Mouse (Mus musculus) midbrain, embryonic 15.5 days (tissue): ENCODE measurements around the gene Mtap. TPM values are rescaled to one million over a fixed set of nuclear protein-coding genes. Genes with fewer than 3 reads are reported as not detected.

Experiments
- ATAC-seq: fragments of 200-750 bp; cut with Nextera tagmentation; replicated peaks from 2 replicates; pipeline ENCODE4 v1.8.0; 2017; ENCODE audit warnings: moderate TSS enrichment
- H3K27ac ChIP-seq: fragments of 300-500 bp; sonication (generic); 2 replicates; pipeline ENCODE4 v1.5.1; 2015; ENCODE audit warnings: mild to moderate bottlenecking, inconsistent platforms
- H3K27me3 ChIP-seq: fragments of 300-500 bp; sonication (generic); replicated peaks from 2 replicates; pipeline ENCODE4 v1.6.1; 2015; ENCODE audit warnings: inconsistent platforms
- H3K36me3 ChIP-seq: fragments of 300-500 bp; sonication (generic); replicated peaks from 2 replicates; pipeline ENCODE4 v1.6.1; 2015; ENCODE audit warnings: inconsistent platforms
- H3K4me1 ChIP-seq: fragments of 300-500 bp; sonication (generic); 2 replicates; pipeline ENCODE4 v1.6.1; 2015; ENCODE audit warnings: inconsistent platforms
- H3K4me2 ChIP-seq: fragments of 300-500 bp; sonication (generic); 2 replicates; pipeline ENCODE4 v1.6.1; 2015; ENCODE audit warnings: inconsistent platforms, mild to moderate bottlenecking, moderate library complexity
- H3K4me3 ChIP-seq: fragments of 300-500 bp; sonication (generic); 2 replicates; pipeline ENCODE4 v1.5.1; 2015; ENCODE audit warnings: mild to moderate bottlenecking, inconsistent platforms
- H3K9ac ChIP-seq: fragments of 300-500 bp; sonication (generic); 2 replicates; pipeline ENCODE4 v1.6.1; 2015; ENCODE audit warnings: mild to moderate bottlenecking, inconsistent platforms
- H3K9me3 ChIP-seq: fragments of 300-500 bp; sonication (generic); 2 replicates; pipeline ENCODE4 v1.6.1; 2016; ENCODE audit warnings: inconsistent platforms
- WGBS: fragments of 180-500 bp; shearing (Covaris S2); methylation state at CpG from one replicate; pipeline ENCODE4 v1.1.7; 2015; ENCODE audit warnings: mixed read lengths; 5-methylcytosine and 5-hydroxymethylcytosine counted together
- polyA plus RNA-seq: library from polyadenylated mRNA; unstranded; fragments of >200 nt; fragmentation: Nextera tagmentation; extraction: Ambion mirVana; gene quantifications from 2 replicates; pipeline ENCODE4 v1.2.1, GENCODE M21; 2015

Mtap gene
- polyA plus RNA-seq, 1 experiment from 2014 or later, result 18.3 TPM

DNA sequence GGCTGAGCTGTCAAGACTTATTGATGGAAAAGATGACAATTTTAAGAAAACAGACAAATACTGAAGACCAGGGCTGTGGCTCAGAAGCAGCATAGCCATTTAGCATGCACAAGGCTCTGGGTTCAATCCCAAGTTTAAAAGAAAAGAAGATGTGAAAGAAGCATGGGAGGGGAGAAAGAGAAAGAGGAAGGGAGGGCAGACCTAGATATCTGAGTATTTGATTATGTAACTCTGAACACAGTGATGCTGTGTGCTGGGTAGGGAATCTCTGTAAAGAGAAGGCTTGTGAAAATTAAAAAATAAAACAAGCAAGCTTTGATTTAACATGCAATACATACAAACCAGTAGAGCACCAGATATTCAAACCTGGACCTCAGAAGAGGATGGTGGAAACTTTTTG lies 17.0 kb upstream of the Mtap start:
- Histone ChIP-seq H3K4me2 (no peak overlapping the region), H3K36me3 (no peaks in the 10 kb centered on the region), H3K27me3 (no peaks in the 10 kb centered on the region), H3K4me1 (no peaks in the 10 kb centered on the region), H3K4me3 (no peak overlapping the region), H3K27ac (no peak overlapping the region), H3K9ac (no peak overlapping the region), H3K9me3 (no peaks in the 10 kb centered on the region)
- no peak for ATAC-seq

DNA sequence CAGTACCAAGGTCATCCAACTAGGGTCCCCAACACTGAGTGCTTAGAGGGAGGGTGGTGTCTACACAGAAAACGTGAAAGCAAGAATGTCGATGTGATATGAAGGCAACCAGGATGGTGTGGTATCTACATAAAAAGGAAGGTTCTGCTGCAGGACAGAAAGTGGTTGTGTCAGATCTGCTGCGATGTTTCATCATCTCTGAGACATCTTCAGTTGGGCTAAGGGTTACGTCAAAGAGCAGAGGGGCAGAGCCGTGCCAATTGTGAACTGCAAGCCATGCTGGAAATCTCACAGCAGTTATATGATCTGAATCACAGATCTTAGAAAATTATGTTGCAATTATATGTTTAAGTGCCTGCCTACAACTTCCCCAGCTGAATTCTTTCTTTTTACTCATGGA lies 16.6 kb upstream of the Mtap start:
- no peak for ATAC-seq
- H3K4me3 ChIP-seq, result no peak overlapping the region
- no peaks in the 10 kb centered on the region for H3K27me3 ChIP-seq
- H3K36me3 ChIP-seq, result no peaks in the 10 kb centered on the region
- no peaks in the 10 kb centered on the region for H3K4me1 ChIP-seq
- no peaks in the 10 kb centered on the region for H3K9me3 ChIP-seq
- no peak overlapping the region for H3K27ac ChIP-seq
- H3K4me2 ChIP-seq, result no peak overlapping the region
- H3K9ac ChIP-seq, result no peak overlapping the region
- WGBS, result 93% methylated on average over 5 of the region's 5 CpGs

DNA sequence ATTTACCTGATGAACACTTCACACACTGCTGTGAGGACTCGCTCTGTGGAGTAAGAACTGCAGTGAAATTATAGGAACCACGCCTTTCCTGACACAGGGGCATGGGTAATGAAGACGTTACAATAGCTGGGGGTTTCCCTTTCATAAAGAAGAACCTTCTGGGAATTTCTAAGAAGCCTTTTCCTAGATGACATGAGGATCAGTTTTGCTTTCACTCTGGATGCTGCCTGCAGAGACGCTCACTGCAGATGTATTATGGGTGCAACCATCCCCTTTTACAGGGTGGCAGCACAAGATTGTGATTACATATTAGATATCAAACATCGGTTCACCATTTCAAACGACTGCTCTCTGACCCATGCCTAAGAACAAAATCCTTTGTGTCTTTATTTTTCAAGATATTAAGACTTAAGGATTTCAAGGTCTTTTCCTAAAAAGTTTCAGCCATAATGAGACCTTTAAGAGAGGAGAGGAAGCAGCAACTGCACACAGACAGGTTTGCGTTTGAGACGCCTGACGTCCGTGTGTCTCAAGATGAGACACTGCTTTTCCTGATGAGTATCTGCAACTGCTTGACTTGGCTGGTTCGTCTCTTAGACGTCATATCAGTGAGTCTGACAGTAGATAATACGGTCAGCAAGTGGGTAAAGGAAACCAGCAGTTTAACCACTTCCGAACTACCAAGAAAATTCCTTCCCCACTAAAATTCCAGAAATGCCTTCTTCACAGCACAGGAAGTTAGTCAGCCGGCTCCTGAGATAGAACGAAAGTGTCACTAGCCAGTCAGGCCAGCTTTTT lies 13.3 kb upstream of the Mtap start:
- Histone ChIP-seq H3K9me3 (no peaks in the 10 kb centered on the region), H3K9ac (no peak overlapping the region), H3K4me3 (no peak overlapping the region), H3K4me1 (no peaks in the 10 kb centered on the region), H3K4me2 (no peak overlapping the region), H3K36me3 (no peaks in the 10 kb centered on the region), H3K27me3 (no peaks in the 10 kb centered on the region), H3K27ac (no peak overlapping the region)
- WGBS, result 81% methylated on average over 16 of the region's 16 CpGs
- ATAC-seq, result no peak

DNA sequence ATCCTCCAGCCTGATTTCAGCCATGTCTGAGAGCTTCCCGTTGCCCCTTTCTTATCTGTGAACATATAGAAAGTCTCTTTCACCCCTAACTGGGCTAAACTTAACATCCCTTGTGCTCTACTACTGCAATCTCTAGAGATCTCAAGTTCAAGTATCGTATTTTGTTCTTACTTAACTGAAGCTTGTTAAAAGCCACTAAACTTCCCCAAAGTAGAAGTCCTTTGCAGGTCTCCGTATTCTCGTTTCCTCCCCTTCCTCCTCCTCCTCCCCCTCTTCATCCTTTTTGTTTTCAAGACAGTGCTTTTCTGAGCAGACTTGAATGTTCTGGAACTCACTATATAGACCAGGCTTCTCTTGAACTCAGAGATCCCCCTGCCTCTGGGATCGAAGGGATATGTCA lies 9.2 kb upstream of the Mtap start:
- Histone ChIP-seq H3K9ac (no peak overlapping the region), H3K4me2 (no peak overlapping the region), H3K4me3 (no peak overlapping the region), H3K36me3 (no peaks in the 10 kb centered on the region), H3K27me3 (no peaks in the 10 kb centered on the region), H3K9me3 (no peaks in the 10 kb centered on the region), H3K4me1 (no peaks in the 10 kb centered on the region), H3K27ac (no peak overlapping the region)
- ATAC-seq, result no peak
- WGBS, result 62% methylated on average over 5 of the region's 5 CpGs

DNA sequence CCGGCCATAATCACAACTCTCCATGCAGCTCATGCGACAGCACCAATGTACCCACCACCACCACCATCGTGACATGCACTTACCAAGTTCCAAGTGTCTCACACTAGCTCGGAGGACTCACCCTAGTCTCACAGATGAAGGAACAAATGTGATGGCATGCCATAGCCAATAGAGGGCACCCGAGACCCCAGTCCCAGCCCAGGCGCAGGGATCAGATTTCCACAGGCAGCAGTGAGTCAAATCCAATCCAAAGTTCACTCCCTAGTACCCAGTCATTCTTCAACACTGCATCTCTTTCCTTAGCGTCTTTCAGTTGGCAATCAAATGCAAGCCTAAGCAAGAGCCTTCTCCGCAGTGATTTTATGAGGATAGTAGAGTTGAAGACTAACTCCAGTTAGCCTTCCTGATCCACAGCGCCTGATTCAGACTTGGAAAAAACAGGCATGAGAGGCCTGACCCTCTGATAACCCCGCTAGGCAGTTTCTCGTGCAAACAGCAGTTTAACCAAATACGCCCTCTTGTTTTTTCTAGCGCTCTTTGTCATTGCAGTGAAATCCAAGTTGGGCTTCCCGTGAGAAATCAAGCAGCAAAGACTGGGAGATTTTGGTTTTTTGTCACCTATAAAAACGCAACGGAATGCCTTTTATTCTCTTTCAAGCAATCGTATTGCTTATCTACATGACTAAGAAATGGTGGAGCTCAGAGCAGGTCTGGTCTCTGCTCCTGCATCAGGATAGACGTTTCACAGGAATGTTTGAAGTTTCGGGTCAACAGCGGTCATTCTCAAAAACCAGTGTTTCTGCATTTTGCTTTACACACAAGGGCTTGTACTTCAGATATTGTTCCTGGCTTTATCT lies 8.6 kb upstream of the Mtap start:
- no peak for ATAC-seq
- H3K9me3 ChIP-seq, result no peaks in the 10 kb centered on the region
- H3K36me3 ChIP-seq, result no peaks in the 10 kb centered on the region
- no peaks in the 10 kb centered on the region for H3K4me1 ChIP-seq
- H3K9ac ChIP-seq, result no peak overlapping the region
- WGBS, result 38% methylated on average over 20 of the region's 20 CpGs
- H3K27me3 ChIP-seq, result no peaks in the 10 kb centered on the region
- H3K27ac ChIP-seq, result no peak overlapping the region
- no peak overlapping the region for H3K4me3 ChIP-seq
- no peak overlapping the region for H3K4me2 ChIP-seq

DNA sequence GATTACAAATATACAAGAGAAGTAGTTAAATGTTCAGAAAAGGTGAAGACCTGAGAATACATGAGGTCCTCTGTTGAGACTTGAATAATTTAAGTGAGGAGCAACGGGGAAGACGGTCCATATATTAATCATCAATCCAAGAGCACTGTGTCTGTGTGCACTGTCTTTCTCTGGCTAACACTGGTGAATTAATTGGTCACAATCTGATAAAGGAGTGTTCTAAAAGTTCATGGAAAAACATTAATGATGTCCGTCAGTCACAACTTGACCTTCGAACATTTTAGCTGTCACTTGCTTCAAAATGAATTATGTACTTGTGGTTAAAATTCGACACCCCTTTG lies 8.0 kb upstream of the Mtap start:
- ATAC-seq, result peak; percentile 64; the same call in 1 of the 2 replicates
- H3K4me2 ChIP-seq, result no peak overlapping the region
- no peaks in the 10 kb centered on the region for H3K27me3 ChIP-seq
- H3K36me3 ChIP-seq, result no peaks in the 10 kb centered on the region
- H3K9me3 ChIP-seq, result no peaks in the 10 kb centered on the region
- WGBS, result 77% methylated on average over 5 of the region's 5 CpGs
- H3K27ac ChIP-seq, result no peak overlapping the region
- no peak overlapping the region for H3K4me3 ChIP-seq
- no peak overlapping the region for H3K9ac ChIP-seq
- H3K4me1 ChIP-seq, result no peaks in the 10 kb centered on the region

DNA sequence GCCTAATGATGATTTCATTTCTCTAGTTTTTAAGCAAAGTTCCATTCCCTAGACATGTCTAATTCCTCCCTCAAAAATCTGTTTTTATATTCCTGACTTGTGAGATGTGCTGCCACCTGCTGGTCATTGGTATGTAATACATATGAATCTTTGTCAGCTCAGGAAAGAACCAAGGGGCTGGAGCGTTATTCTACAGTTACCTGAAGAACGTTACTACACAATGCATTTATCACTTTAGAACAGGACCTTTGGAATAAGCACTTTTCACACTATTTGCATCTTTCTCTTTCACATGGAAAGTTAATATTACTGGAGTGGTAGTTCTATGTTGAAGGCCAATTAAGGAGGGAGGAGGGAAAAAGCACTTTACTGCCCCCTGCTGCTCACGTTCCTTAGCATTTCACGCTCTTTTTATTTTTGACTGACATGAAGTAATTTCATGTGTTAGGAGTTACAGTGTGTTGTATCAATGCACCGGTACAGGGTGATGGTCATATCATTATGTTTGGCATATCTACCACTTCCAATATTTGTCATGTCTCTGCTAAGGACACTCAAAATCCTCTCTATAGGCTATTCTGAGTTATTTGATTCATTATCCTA lies 7.5 kb upstream of the Mtap start:
- H3K27ac ChIP-seq, result no peak overlapping the region
- no peaks in the 10 kb centered on the region for H3K4me1 ChIP-seq
- peak overlapping the region; percentile 8; the same call in 1 of the 2 replicates for H3K4me3 ChIP-seq
- WGBS, result 3% methylated on average over 5 of the region's 5 CpGs
- ATAC-seq, result peak; percentile 79
- H3K4me2 ChIP-seq, result peak overlapping the region; percentile 41
- H3K9me3 ChIP-seq, result no peaks in the 10 kb centered on the region
- no peaks in the 10 kb centered on the region for H3K36me3 ChIP-seq
- H3K9ac ChIP-seq, result no peak overlapping the region
- no peaks in the 10 kb centered on the region for H3K27me3 ChIP-seq

DNA sequence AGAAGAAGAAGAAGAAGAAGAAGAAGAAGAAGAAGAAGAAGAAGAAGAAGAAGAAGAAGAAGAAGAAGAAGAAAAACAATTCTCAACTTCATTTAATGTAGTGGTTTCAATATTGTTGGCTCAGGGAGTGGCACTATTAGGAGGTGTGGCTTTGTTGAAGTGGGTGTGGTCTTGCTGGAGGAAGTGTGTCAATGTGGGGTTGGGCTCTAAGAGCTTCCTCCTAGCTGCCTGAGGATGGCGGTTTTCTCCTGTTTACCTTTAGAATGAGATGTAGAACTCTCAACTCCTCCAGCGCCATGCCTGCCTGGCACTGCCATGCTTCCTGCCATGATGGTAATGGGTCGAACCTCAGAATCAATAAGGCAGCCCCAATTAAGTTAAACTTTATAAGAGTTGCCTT lies 5.1 kb upstream of the Mtap start:
- Histone ChIP-seq H3K36me3 (no peaks in the 10 kb centered on the region), H3K4me1 (peaks cover 6% of the 10 kb centered on the region), H3K27ac (no peak overlapping the region), H3K4me2 (no peak overlapping the region), H3K9me3 (no peaks in the 10 kb centered on the region), H3K4me3 (no peak overlapping the region), H3K9ac (no peak overlapping the region), H3K27me3 (no peaks in the 10 kb centered on the region)
- ATAC-seq, result no peak
- WGBS, result 87% methylated on average over 3 of the region's 3 CpGs

DNA sequence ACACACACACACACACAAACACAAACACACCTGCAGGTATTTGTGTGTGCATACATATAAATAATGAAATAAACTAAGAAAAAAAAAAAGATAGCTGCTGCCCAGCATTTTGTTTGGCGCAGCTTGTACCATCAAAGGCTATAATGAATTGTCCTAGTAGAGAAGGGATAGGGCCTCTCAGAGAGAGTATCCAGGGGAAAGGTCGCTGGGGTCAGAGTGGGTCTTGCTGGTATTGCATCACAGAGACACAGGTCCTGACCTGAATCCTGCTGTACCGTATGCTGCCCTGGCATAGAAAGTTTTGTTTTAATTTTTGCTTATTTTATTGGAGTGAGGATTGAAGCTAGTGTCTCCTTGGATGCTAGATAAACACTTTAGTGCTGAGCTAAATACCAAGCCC lies 566 bp upstream of the Mtap start:
- Histone ChIP-seq H3K4me2 (peak overlapping the region; percentile 91), H3K4me3 (peak overlapping the region; percentile 70; the same call in 1 of the 2 replicates), H3K27ac (no peak overlapping the region), H3K9me3 (no peaks in the 10 kb centered on the region), H3K9ac (no peak overlapping the region), H3K27me3 (no peaks in the 10 kb centered on the region), H3K4me1 (peaks cover 14% of the 10 kb centered on the region), H3K36me3 (no peaks in the 10 kb centered on the region)
- ATAC-seq, result no peak
- WGBS, result 25% methylated on average over 3 of the region's 3 CpGs

DNA sequence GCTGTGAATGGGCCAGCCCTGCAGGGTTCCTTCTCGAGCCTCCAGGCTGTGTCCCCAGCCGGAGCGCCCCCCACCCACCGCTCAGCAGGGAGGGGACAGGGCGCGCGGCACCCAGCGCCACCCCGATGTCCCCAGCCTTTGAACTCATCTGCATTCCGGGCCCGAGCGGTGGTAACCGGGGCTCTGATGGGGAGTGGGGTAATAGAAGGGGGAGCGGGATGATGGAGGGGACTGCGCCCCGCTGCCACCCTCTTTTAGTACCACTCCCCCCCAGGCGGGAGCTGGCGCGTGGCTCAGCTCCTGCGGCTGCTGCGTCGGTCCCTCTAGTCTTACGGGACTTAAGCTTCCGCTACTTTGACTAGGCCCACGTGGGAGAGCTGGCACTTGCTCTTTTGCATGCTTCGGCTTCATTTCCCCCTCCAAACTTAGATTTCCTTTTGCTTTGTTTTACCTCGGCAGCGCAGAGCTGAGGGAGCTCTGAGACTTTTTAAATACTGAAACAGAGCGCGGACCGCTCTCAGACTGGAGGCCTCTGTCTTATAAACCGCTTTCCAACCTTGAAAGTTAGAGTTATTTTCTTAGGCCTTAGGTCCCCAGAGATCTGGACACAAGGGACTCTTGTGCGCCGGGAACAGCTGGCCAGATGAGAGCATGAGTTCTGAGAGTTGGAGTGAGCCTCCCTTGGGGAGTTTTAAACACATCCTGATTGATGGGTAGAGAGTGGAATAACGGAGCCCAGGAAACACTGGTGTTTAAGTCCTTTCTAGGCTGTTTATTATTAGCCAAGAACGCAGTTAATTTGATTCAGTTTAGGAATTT lies 829 bp downstream of the Mtap start:
- peak overlapping the region; percentile 63 for H3K9ac ChIP-seq
- peak overlapping the region; percentile 91 for H3K4me2 ChIP-seq
- under 1% methylated on average over 35 of the region's 36 CpGs for WGBS
- H3K4me1 ChIP-seq, result peaks cover 14% of the 10 kb centered on the region
- H3K27ac ChIP-seq, result peak overlapping the region; percentile 57
- H3K36me3 ChIP-seq, result no peaks in the 10 kb centered on the region
- H3K4me3 ChIP-seq, result peak overlapping the region; percentile 70
- no peaks in the 10 kb centered on the region for H3K9me3 ChIP-seq
- no peaks in the 10 kb centered on the region for H3K27me3 ChIP-seq
- ATAC-seq, result peak; percentile 74; the same call in 1 of the 2 replicates

DNA sequence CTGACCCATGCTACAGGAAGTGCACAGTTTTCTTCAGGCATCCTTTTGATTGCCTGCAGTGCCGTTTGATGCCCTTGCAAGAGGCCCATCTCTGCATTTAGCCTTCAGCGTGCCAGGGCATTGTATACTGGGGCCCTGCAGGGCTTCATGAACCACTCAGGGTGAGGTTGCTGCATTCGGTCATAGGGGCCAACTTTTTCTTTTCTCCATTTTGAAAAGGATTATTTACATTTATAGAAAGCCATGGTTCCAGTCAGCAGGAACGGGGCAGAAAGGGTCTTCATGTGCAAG lies 1.4 kb downstream of the Mtap start:
- Histone ChIP-seq H3K4me1 (peaks cover 14% of the 10 kb centered on the region), H3K27ac (no peak overlapping the region), H3K4me3 (peak overlapping the region; percentile 70), H3K9me3 (no peaks in the 10 kb centered on the region), H3K9ac (no peak overlapping the region), H3K36me3 (no peaks in the 10 kb centered on the region), H3K27me3 (no peaks in the 10 kb centered on the region), H3K4me2 (peak overlapping the region; percentile 91)
- WGBS, result 7% methylated on average over 4 of the region's 4 CpGs
- ATAC-seq, result no peak

DNA sequence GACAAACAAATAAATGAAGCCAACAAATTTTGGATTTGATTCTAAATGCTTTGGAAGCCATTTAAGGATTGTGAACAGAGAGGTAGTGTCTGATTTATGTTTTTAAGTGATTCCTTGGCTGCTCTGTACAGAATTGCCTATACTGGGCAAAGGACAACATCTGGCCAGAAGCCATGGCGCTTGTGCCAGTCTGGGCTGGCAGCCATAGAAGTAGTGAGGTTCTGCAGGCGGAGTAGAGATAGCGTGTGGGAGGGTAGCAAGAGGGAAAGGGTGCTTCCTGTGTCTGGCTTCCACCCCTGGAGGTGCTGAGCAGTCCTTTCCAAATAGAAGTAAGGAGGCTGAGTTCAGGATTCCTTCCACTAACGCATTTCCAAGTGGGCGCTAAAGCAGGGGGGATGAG lies 3.9 kb downstream of the Mtap start:
- Histone ChIP-seq H3K4me2 (no peak overlapping the region), H3K36me3 (no peaks in the 10 kb centered on the region), H3K9me3 (no peaks in the 10 kb centered on the region), H3K27me3 (no peaks in the 10 kb centered on the region), H3K4me1 (peaks cover 14% of the 10 kb centered on the region), H3K4me3 (no peak overlapping the region), H3K27ac (no peak overlapping the region), H3K9ac (no peak overlapping the region)
- ATAC-seq, result no peak
- WGBS, result 81% methylated on average over 5 of the region's 5 CpGs
